Mouse (Mus musculus): ENCODE data around the gene Robo2. TPM values are rescaled to one million over a fixed set of nuclear protein-coding genes. Genes with fewer than 3 reads are reported as not detected.

The Robo2 gene
- polyA plus RNA-seq (2014; fragmentation: Nextera tagmentation; extraction: Ambion mirVana), result 47.8 and 56.4 TPM in 2 replicates

DNA sequence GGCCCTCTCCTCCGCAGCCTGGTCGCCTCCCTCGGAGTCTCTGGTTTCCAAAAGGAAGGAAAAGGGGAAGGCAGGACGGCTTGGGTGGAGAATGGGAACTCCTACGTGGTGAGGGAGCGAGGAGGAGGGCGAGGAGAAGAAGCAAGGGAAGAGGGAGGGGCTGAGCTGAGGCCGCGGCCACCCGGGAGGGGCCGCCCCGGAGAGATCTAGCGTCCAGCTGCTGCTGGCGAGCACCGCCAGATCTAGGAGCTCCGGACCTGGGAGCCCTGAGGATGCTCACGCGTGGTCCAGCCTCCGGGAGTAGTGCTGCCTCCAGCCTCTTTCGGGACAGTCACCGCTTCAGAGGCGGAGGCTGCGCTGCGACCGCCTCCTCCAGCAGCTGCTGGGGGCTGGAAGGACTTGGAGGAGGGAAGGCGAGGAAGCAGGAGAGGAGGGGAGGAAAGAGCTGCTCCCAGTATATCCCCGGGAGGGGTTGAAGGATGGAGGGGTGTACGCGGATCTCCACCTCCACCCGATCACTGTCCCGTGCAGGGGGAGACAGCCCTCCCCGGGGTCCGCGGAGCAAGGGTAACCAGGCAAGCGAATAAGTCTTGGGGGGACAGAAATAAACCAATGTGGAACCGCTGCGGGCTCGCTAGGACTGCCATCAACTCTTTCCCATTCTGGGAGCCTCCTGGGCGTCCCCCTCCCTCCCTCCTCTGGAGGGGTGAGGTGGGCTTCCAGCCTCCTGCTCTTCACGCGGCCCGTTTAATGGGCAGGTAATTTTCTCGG, at the start of gene Robo2:
Robo2 (minus strand) TSS at position 345 of the 771 bp plus-strand sequence.
- Histone ChIP-seq H3K27me3 (ENCODE audit: insufficient read depth, low read length) (0 out of 2 replicates have a peak, but pooled peaks cover 3% of the 10 kb centered on the region), H3K36me3 (ENCODE audit: insufficient read depth) (no peaks in the 10 kb centered on the region), H3K9ac (peak within 1 kb of the TSS; percentile 42), H3K4me2 (peak within 1 kb of the TSS; percentile 75), H3K27ac (ENCODE audit: low read depth) (peak within 1 kb of the TSS; percentile 80), H3K4me1 (ENCODE audit: insufficient read depth) (no peaks in the 10 kb centered on the region), H3K9me3 (ENCODE audit: low read depth, low read length) (no peaks in the 10 kb centered on the region), H3K4me3 (ENCODE audit: low read depth, low read length) (peak within 1 kb of the TSS; percentile 56)
- no peak for TF ChIP-seq CTCF (IDR thresholded peaks at IDR 0.05; ENCODE audit: low read depth)
- ATAC-seq (ENCODE audit: insufficient read depth) (peak; percentile 95), DNase-seq (peak; percentile 89)
- WGBS, result under 1% methylated on average over 43 of the region's 43 CpGs

- no peak overlapping the region for H3K27ac ChIP-seq (ENCODE audit: low read depth)
- ATAC-seq (ENCODE audit: insufficient read depth) (no peak), DNase-seq (no peak)
- H3K4me1 ChIP-seq (ENCODE audit: insufficient read depth), result no peaks in the 10 kb centered on the region
- no peak overlapping the region for H3K4me3 ChIP-seq (ENCODE audit: low read depth, low read length)
- no peak for TF ChIP-seq CTCF (IDR thresholded peaks at IDR 0.05; ENCODE audit: low read depth)
- no peaks in the 10 kb centered on the region for H3K9me3 ChIP-seq (ENCODE audit: low read depth, low read length)
- 49% methylated on average over 3 of the region's 3 CpGs for WGBS
- no peak overlapping the region for H3K4me2 ChIP-seq
- H3K36me3 ChIP-seq (ENCODE audit: insufficient read depth), result no peaks in the 10 kb centered on the region
- H3K9ac ChIP-seq, result no peak overlapping the region
- no peaks in the 10 kb centered on the region for H3K27me3 ChIP-seq (ENCODE audit: insufficient read depth, low read length)
Observed at GRCm38 (mm10) chr16:74458138-74458537, 46.5 kb upstream of the Robo2 start.

- H3K36me3 ChIP-seq (ENCODE audit: insufficient read depth), result no peaks in the 10 kb centered on the region
- ATAC-seq (ENCODE audit: insufficient read depth) (no peak), DNase-seq (peak; percentile 11)
- no peak overlapping the region for H3K4me2 ChIP-seq
- no peak for TF ChIP-seq CTCF (IDR thresholded peaks at IDR 0.05; ENCODE audit: low read depth)
- no peak overlapping the region for H3K4me3 ChIP-seq (ENCODE audit: low read depth, low read length)
- H3K9ac ChIP-seq, result no peak overlapping the region
- no peaks in the 10 kb centered on the region for H3K9me3 ChIP-seq (ENCODE audit: low read depth, low read length)
- H3K4me1 ChIP-seq (ENCODE audit: insufficient read depth), result no peaks in the 10 kb centered on the region
- no peak overlapping the region for H3K27ac ChIP-seq (ENCODE audit: low read depth)
- 57% methylated on average over 8 of the region's 8 CpGs for WGBS
- H3K27me3 ChIP-seq (ENCODE audit: insufficient read depth, low read length), result no peaks in the 10 kb centered on the region
Observed at GRCm38 (mm10) chr16:74457736-74458135, 46.1 kb upstream of the Robo2 start.

GRCm38 (mm10) chr16:74456808-74457470, 45.3 kb upstream of the Robo2 start:
- 76% methylated on average over 5 of the region's 5 CpGs for WGBS
- no peak for TF ChIP-seq CTCF (IDR thresholded peaks at IDR 0.05; ENCODE audit: low read depth)

GRCm38 (mm10) chr16:74455179-74455578, 43.6 kb upstream of the Robo2 start:
- no peak for TF ChIP-seq CTCF (IDR thresholded peaks at IDR 0.05; ENCODE audit: low read depth)
- no peaks in the 10 kb centered on the region for H3K27me3 ChIP-seq (ENCODE audit: insufficient read depth, low read length)
- no peak for ATAC-seq (ENCODE audit: insufficient read depth)
- WGBS, result 49% methylated on average over 2 of the region's 2 CpGs
- H3K4me3 ChIP-seq (ENCODE audit: low read depth, low read length), result no peak overlapping the region
- no peaks in the 10 kb centered on the region for H3K4me1 ChIP-seq (ENCODE audit: insufficient read depth)
- DNase-seq, result no peak
- no peaks in the 10 kb centered on the region for H3K36me3 ChIP-seq (ENCODE audit: insufficient read depth)
- no peak overlapping the region for H3K9ac ChIP-seq
- H3K9me3 ChIP-seq (ENCODE audit: low read depth, low read length), result no peaks in the 10 kb centered on the region
- H3K27ac ChIP-seq (ENCODE audit: low read depth), result no peak overlapping the region
- no peak overlapping the region for H3K4me2 ChIP-seq

More at GRCm38 (mm10) chr16:74456808-74457470, 45.3 kb upstream of the Robo2 start:
- Histone ChIP-seq H3K4me3 (ENCODE audit: low read depth, low read length) (no peak overlapping the region), H3K27me3 (ENCODE audit: insufficient read depth, low read length) (no peaks in the 10 kb centered on the region), H3K9me3 (ENCODE audit: low read depth, low read length) (no peaks in the 10 kb centered on the region), H3K9ac (no peak overlapping the region), H3K27ac (ENCODE audit: low read depth) (no peak overlapping the region), H3K4me1 (ENCODE audit: insufficient read depth) (no peaks in the 10 kb centered on the region), H3K4me2 (no peak overlapping the region), H3K36me3 (ENCODE audit: insufficient read depth) (no peaks in the 10 kb centered on the region)
- no peak for DNase-seq
- no peak for ATAC-seq (ENCODE audit: insufficient read depth)

DNA sequence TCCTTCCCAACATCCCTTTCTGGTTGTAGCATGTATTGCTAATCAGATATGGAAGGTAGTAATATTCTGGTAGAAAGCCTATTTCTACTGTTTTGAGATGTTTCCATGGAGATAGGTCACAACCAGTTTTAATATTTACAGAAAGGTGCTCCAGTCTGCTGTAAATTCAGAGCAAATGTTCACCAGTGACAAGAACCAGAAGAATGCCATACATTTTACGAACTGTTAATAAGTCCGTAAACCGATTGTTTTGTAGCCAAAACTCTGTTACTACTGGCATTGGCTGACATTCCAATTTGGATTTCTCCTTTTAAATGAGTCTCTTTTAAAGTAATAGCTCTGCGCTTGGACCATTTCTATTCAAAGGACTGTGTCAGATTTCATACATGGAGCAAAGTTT, 36.4 kb upstream of the Robo2 start:
- Histone ChIP-seq H3K9ac (no peak overlapping the region), H3K27ac (ENCODE audit: low read depth) (no peak overlapping the region), H3K4me2 (no peak overlapping the region), H3K4me3 (ENCODE audit: low read depth, low read length) (no peak overlapping the region), H3K27me3 (ENCODE audit: insufficient read depth, low read length) (no peaks in the 10 kb centered on the region), H3K36me3 (ENCODE audit: insufficient read depth) (no peaks in the 10 kb centered on the region), H3K4me1 (ENCODE audit: insufficient read depth) (no peaks in the 10 kb centered on the region), H3K9me3 (ENCODE audit: low read depth, low read length) (no peaks in the 10 kb centered on the region)
- DNase-seq (no peak), ATAC-seq (ENCODE audit: insufficient read depth) (no peak)
- 87% methylated on average over 4 of the region's 4 CpGs for WGBS
- no peak for TF ChIP-seq CTCF (IDR thresholded peaks at IDR 0.05; ENCODE audit: low read depth)

GRCm38 (mm10) chr16:74427071-74427470, 15.4 kb upstream of the Robo2 start:
- no peaks in the 10 kb centered on the region for H3K4me1 ChIP-seq (ENCODE audit: insufficient read depth)
- H3K9ac ChIP-seq, result no peak overlapping the region
- H3K4me3 ChIP-seq (ENCODE audit: low read depth, low read length), result no peak overlapping the region
- no peak for DNase-seq
- 67% methylated on average over 2 of the region's 2 CpGs for WGBS
- no peak overlapping the region for H3K27ac ChIP-seq (ENCODE audit: low read depth)
- H3K4me2 ChIP-seq, result no peak overlapping the region
- no peaks in the 10 kb centered on the region for H3K27me3 ChIP-seq (ENCODE audit: insufficient read depth, low read length)
- no peaks in the 10 kb centered on the region for H3K9me3 ChIP-seq (ENCODE audit: low read depth, low read length)
- no peak for ATAC-seq (ENCODE audit: insufficient read depth)
- TF ChIP-seq CTCF (IDR thresholded peaks at IDR 0.05; ENCODE audit: low read depth), result no peak
- H3K36me3 ChIP-seq (ENCODE audit: insufficient read depth), result no peaks in the 10 kb centered on the region

All from lung, embryonic 14.5 days (tissue).